Mouse (Mus musculus): Measurements from ENCODE around the gene N4bp1.

GRCm38 (mm10) chr8:86758651-86759050 lies 126.4 kb downstream of the N4bp1 start:
- no peak for TF ChIP-seq MEF2A (IDR thresholded peaks at IDR 0.05; ENCODE audit: borderline replicate concordance, low read depth, low read length)
- no peak for TF ChIP-seq MAZ (IDR thresholded peaks at IDR 0.05; ENCODE audit: low read depth, low read length)
- TF ChIP-seq CTCF (conservative IDR thresholded peaks at IDR 0.05 in 1 of 2, IDR thresholded peaks at IDR 0.05 in 1 of 2; ENCODE audit: low read depth in 2 of 2, low read length in 2 of 2): no peak
- TF ChIP-seq HCFC1 (IDR thresholded peaks at IDR 0.05; ENCODE audit: low read depth, low read length): no peak
- no peak for TF ChIP-seq MAFK (IDR thresholded peaks at IDR 0.05; ENCODE audit: insufficient replicate concordance, low read length)
- TF ChIP-seq EP300 (IDR thresholded peaks at IDR 0.05; ENCODE audit: low read length): no peak
- no peak for TF ChIP-seq BHLHE40 (IDR thresholded peaks at IDR 0.05; ENCODE audit: low read depth, low read length)
- TF ChIP-seq KAT2A (IDR thresholded peaks at IDR 0.05; ENCODE audit: insufficient replicate concordance, low read length): no peak
- no peak for TF ChIP-seq ZKSCAN1 (IDR thresholded peaks at IDR 0.05; ENCODE audit: borderline replicate concordance, low read depth, low read length)
- TF ChIP-seq NELFE (IDR thresholded peaks at IDR 0.05; ENCODE audit: low read depth, low read length): no peak
- TF ChIP-seq USF1 (IDR thresholded peaks at IDR 0.05; ENCODE audit: low read depth, low read length): no peak
- no peak for TF ChIP-seq POLR2A (IDR thresholded peaks at IDR 0.05; ENCODE audit: low read depth, low read length)

All from CH12.LX (cell line).